Mouse (Mus musculus): ENCODE results near the gene Slc30a3.
"Not testable (repeated sequence)": the region's sequence is repeated elsewhere in the genome, so short reads cannot be mapped to it uniquely, and the experiment has no call there.

Gene Slc30a3

DNA sequence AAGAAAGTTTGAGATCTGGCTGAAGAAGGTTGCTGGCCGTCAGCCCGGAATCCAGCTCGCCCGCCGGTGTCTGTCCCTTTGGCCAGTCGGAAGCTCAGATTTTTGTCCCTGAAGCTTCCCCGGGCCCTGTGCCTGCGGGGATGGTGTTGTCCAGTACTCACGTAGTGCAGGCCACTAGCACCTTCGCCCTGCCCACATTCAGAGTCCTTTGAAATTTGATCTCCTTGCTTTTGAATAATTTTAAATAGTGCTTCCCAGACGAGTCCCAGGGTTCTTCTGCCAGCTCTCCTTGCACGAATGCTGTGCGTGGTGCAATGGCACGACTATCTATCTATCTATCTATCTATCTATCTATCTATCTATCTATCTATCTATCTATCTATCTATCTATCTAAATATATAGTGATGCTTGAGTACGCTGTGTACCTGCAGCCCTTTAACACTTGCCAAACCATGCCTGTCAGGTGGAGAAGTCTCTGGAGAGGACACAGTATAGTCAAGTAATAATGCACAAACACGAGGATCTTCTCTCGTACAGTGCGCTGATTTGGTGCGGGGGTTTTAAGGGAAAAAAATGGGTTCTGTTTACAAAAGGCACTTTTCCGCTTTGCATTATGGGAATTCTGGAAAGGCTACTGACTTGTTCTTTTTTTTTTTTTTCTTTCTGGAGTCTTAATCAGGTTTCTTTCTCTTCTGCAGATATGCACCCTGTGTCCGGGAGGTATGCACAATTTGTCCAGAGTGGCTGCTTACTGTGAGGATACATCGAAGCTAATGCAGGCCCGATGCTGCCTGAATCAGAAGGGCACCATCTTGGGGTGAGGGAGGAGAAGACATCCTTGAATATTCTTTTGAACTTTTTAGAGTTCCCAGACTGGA lies 59.0 kb downstream of the Slc30a3 start, which contains the start of gene Slc5a6:
TSS of gene Slc5a6 (minus strand) at position 162 of the 879 bp plus-strand sequence.
- peak; percentile 23 to 64 for DNase-seq (ENCODE audit: low spot score in 2 of 2)

DNA sequence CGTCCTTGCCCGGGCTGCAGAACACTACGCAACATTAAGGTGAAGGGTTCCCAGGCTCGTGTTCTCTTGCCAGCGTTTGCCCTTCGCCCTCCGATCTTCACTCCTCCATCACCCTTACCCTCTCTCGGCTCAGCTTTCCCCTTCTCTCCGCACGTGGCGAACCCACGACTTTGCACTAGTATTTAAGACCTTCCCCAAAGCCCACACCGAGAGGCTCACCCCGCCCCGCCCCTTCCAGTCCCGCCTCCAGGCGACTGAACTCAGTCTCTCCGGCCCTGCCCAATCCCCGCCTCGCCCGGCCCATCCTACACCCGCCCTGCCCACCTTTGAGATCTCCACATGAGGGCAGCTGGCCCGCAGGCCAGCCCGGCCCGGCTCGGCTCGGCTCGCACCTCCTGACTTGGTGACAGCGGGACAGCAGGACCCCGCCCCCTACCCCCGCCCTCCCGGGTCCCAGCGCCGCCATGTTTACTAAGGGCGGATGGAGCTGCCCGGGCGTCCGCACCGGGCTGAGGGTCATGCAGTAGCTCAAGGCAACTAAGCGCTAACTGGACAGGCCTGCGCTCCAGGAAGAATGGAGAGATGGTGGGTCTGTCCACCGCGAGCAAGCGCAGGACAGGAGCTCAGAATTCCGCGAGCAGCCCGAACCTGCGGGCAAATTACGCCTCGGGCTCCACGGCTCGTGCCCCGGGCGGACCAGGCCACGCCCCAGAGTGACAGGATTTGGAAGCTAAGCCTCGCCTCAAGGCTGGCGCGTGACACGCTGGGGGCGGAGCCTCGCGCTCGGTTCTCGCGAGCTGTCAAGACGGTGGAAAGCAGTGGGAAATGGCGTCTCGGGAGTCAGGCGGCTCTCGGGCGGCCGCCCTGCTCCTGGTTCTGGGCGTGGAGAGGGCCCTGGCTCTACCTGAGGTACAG lies 59.9 kb downstream of the Slc30a3 start, which contains the start of gene Atraid:
TSS of gene Atraid (plus strand) at position 465 of the 915 bp plus-strand sequence.
- DNase-seq (ENCODE audit: low spot score in 2 of 2) = peak; percentile 98 to 99

DNA sequence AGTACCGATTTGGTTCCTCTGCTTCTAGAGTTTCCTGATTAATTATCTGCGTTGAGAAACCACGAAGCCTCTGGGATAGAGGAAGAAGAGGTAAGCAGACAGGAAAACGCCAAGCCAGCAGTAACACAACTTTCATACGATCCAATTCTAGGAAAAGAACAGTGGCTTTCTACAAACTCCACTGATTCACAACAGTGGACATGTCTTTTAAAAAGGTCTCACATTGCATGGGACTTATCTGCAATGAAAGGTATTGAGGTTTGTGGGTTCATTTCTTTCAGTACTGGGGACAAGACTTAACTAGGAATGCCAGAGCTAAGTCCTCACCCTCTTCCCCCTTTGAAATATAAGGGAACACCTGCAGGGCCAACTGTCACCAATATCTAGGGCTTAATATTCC lies 61.0 kb downstream of the Slc30a3 start:
- no peak for DNase-seq (ENCODE audit: low spot score in 2 of 2)

- no peak for DNase-seq (ENCODE audit: low spot score in 2 of 2)
Observed at GRCm38 (mm10) chr5:31046416-31046815, 61.6 kb downstream of the Slc30a3 start.

- no peak for DNase-seq (ENCODE audit: low spot score in 2 of 2)
Observed at GRCm38 (mm10) chr5:31038171-31038845, 69.7 kb downstream of the Slc30a3 start.

DNA sequence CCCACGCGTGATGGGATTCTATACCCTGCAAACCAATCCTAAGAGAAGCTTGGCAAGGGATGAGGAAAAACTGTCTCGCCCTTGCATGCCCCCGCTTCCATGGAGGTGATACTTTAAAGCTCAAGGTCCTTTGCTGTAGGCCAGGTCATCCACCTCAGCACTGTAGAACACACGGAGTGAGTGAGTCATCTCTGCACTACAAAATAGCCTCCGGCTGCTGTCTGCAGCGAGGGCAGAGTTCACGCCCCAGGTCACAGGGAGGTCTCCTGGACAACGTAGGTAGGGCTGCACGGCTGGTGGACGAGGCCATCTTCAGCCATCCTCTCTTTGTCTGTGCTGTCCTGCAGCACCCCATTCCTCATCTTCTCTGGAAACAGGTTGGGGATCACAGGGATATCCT lies 71.5 kb downstream of the Slc30a3 start:
- DNase-seq (ENCODE audit: low spot score in 2 of 2) = not testable (repeated sequence)
